Mouse (Mus musculus) CH12.LX (cell line): ENCODE measurements around the gene Adgrb3. TPM values are rescaled to one million over a fixed set of nuclear protein-coding genes. Genes with fewer than 3 reads are reported as not detected.

Experiments used
- DNase-seq: peaks from one replicate; pipeline ENCODE4 v3.0.0-alpha.2; 2013; ENCODE audit errors: extremely low read depth
- H3K27ac ChIP-seq: 2 replicates; pipeline ENCODE4 v1.5.1; 2012; ENCODE audit warnings: low read depth, mild to moderate bottlenecking, control low read depth, moderate library complexity; ENCODE audit not compliant: insufficient read depth
- H3K27me3 ChIP-seq: replicated peaks from 2 replicates; pipeline ENCODE3; 2012; ENCODE audit warnings: inconsistent platforms
- H3K36me3 ChIP-seq, 2 experiments: replicated peaks in 1 of 2; 2 replicates each; pipeline versions ENCODE3 to v1.6.1; 2012; ENCODE audit warnings: inconsistent platforms in 1 of 2, low read length in 1 of 2, mild to moderate bottlenecking in 1 of 2, mixed read lengths in 1 of 2, moderate library complexity in 1 of 2; ENCODE audit not compliant: control insufficient read depth in 1 of 2, insufficient read depth in 1 of 2
- H3K4me1 ChIP-seq, 2 experiments: 2 replicates each; pipeline ENCODE4 v1.6.1; 2012; ENCODE audit warnings: inconsistent platforms in 1 of 2, moderate library complexity in 1 of 2; ENCODE audit not compliant: insufficient read depth in 2 of 2, control insufficient read depth in 1 of 2
- H3K4me2 ChIP-seq: 2 replicates; pipeline ENCODE4 v1.6.1; 2012; ENCODE audit warnings: low read depth, mild to moderate bottlenecking, control low read depth; ENCODE audit not compliant: poor library complexity, insufficient read depth, severe bottlenecking
- H3K4me3 ChIP-seq, 3 experiments: fragments of 150-350 bp in 1 of 3; sonication (generic) in 1 of 3; replicated peaks in 1 of 3; 2 replicates each; pipeline versions ENCODE3 to v1.5.1; 2011 to 2012; ENCODE audit warnings: low read depth in 2 of 3, low read length in 2 of 3, mild to moderate bottlenecking in 2 of 3, moderate library complexity in 2 of 3, control low read depth in 1 of 3, improper control_type of control experiment in 1 of 3, inconsistent platforms in 1 of 3, mixed read lengths in 1 of 3; ENCODE audit not compliant: poor library complexity in 1 of 3
- H3K79me2 ChIP-seq: replicated peaks from 2 replicates; pipeline ENCODE4 v1.6.1; 2012; ENCODE audit warnings: mild to moderate bottlenecking, moderate library complexity; ENCODE audit not compliant: control insufficient read depth, poor library complexity, insufficient read depth, severe bottlenecking; ENCODE audit errors: extremely low read depth
- H3K9ac ChIP-seq: 2 replicates; pipeline ENCODE4 v1.6.1; 2012; ENCODE audit warnings: low read depth, mild to moderate bottlenecking, control low read depth, moderate library complexity; ENCODE audit not compliant: insufficient read depth
- H3K9me3 ChIP-seq: replicated peaks from 2 replicates; pipeline ENCODE3; 2012; ENCODE audit warnings: low read length, inconsistent platforms, mixed read lengths
- CHD1 ChIP-seq: IDR thresholded peaks from 2 replicates; pipeline ENCODE4 v1.6.1; 2012; ENCODE audit warnings: low read depth, low read length, improper control_type of control experiment, inconsistent platforms
- ELF1 ChIP-seq: IDR thresholded peaks from 2 replicates; pipeline ENCODE4 v1.6.1; 2014; ENCODE audit warnings: low read depth, mild to moderate bottlenecking, inconsistent platforms, low read length, improper control_type of control experiment
- IRF4 ChIP-seq: IDR thresholded peaks from 2 replicates; pipeline ENCODE4 v1.6.1; 2014; ENCODE audit warnings: low read depth, mild to moderate bottlenecking, inconsistent platforms, low read length, improper control_type of control experiment
- JUN ChIP-seq: IDR thresholded peaks from 2 replicates; pipeline ENCODE4 v1.6.1; 2011; ENCODE audit warnings: low read depth, mild to moderate bottlenecking, low read length, improper control_type of control experiment, moderate library complexity; ENCODE audit not compliant: insufficient read depth
- KAT2A ChIP-seq: IDR thresholded peaks from 2 replicates; pipeline ENCODE4 v1.6.1; 2012; ENCODE audit warnings: low read length, improper control_type of control experiment, inconsistent platforms; ENCODE audit not compliant: insufficient replicate concordance
- MAFK ChIP-seq: IDR thresholded peaks from 2 replicates; pipeline ENCODE4 v1.6.1; 2011; ENCODE audit warnings: low read length, improper control_type of control experiment; ENCODE audit not compliant: insufficient replicate concordance
- MAZ ChIP-seq: IDR thresholded peaks from 2 replicates; pipeline ENCODE4 v1.6.1; 2012; ENCODE audit warnings: low read depth, mild to moderate bottlenecking, inconsistent platforms, low read length, improper control_type of control experiment, moderate library complexity
- MXI1 ChIP-seq: IDR thresholded peaks from 2 replicates; pipeline ENCODE4 v1.6.1; 2011; ENCODE audit warnings: mild to moderate bottlenecking, low read depth, low read length, improper control_type of control experiment
- NELFE ChIP-seq: IDR thresholded peaks from 2 replicates; pipeline ENCODE4 v1.6.1; 2011; ENCODE audit warnings: low read depth, low read length, improper control_type of control experiment
- PAX5 ChIP-seq: IDR thresholded peaks from 2 replicates; pipeline ENCODE4 v1.6.1; 2012; ENCODE audit warnings: low read length, inconsistent platforms, mixed read lengths
- POLR2A ChIP-seq: IDR thresholded peaks from 2 replicates; pipeline ENCODE4 v1.6.1; 2011; ENCODE audit warnings: low read depth, mild to moderate bottlenecking, improper control_type of control experiment, low read length
- RCOR1 ChIP-seq: conservative IDR thresholded peaks from 2 replicates; pipeline ENCODE4 v1.6.1; 2012; ENCODE audit warnings: low read depth, mild to moderate bottlenecking, inconsistent platforms, low read length, improper control_type of control experiment
- SMC3 ChIP-seq: IDR thresholded peaks from 2 replicates; pipeline ENCODE4 v1.6.1; 2011; ENCODE audit warnings: low read depth, low read length, improper control_type of control experiment
- USF2 ChIP-seq: conservative IDR thresholded peaks from 2 replicates; pipeline ENCODE4 v1.6.1; 2011; ENCODE audit warnings: low read depth, low read length, improper control_type of control experiment
- ZKSCAN1 ChIP-seq: IDR thresholded peaks from 2 replicates; pipeline ENCODE4 v1.6.1; 2012; ENCODE audit warnings: low read depth, inconsistent platforms, low read length, improper control_type of control experiment, borderline replicate concordance
- ZMIZ1 ChIP-seq: IDR thresholded peaks from 2 replicates; pipeline ENCODE4 v1.6.1; 2012; ENCODE audit warnings: low read depth, mild to moderate bottlenecking, inconsistent platforms, low read length, improper control_type of control experiment
- dilution Hi-C: fragments of 300-500 bp; cut with MboI; formaldehyde crosslinking; loops from 2 replicates; pipeline ENCODE4 v1.14.3; 2020; ENCODE audit warnings: low sequenced_read_pairs; ENCODE audit not compliant: extremely low pct_unique_long_range_greater_than_20kb, extremely low pct_ligation_motif_present
- in situ Hi-C: fragments of 300-500 bp; cut with MboI; formaldehyde crosslinking; loops from 3 replicates; pipeline ENCODE4 v1.14.3; 2019; ENCODE audit warnings: low sequenced_read_pairs, low pct_ligation_motif_present, low pct_unique_long_range_greater_than_20kb, mixed read lengths
- polyA plus RNA-seq: library from polyadenylated mRNA; unstranded; fragments of >175 nt; gene quantifications from 2 replicates; pipeline ENCODE4 v1.2.1, GENCODE M21; 2012; ENCODE audit warnings: low read depth; ENCODE audit not compliant: insufficient read length
- total RNA-seq, 2 experiments: library from RNA; depleted of rRNA; stranded (reverse); fragments of 300-350 nt in 1 of 2; fragments of >200 nt in 1 of 2; gene quantifications; 2 replicates each; pipeline ENCODE4 v1.2.3; 2012 to 2014

Gene Adgrb3
- total and polyA plus RNA-seq, 3 experiments, result not detected

- no peak overlapping the region for H3K4me3 ChIP-seq
- in situ Hi-C loops, result no loop called here
- peaks cover 24% of the 10 kb centered on the region for H3K9me3 ChIP-seq
- TF ChIP-seq MAFK (no peak), RCOR1 (no peak), PAX5 (no peak), USF2 (no peak), ZKSCAN1 (no peak), MAZ (no peak), NELFE (no peak), SMC3 (no peak), ZMIZ1 (no peak)
- no peak overlapping the region for H3K27ac ChIP-seq
- H3K9ac ChIP-seq, result no peak overlapping the region
- no peak overlapping the region for H3K4me2 ChIP-seq
- dilution Hi-C loops, result no loop called here
- no peak for DNase-seq
- H3K36me3 ChIP-seq, result no peaks in the 10 kb centered on the region
- no peaks in the 10 kb centered on the region for H3K27me3 ChIP-seq
- H3K79me2 ChIP-seq, result no peaks in the 10 kb centered on the region
- H3K4me1 ChIP-seq, result no peaks in the 10 kb centered on the region
These were observed 52.0 kb downstream of the Adgrb3 start for GRCm38 (mm10) chr1:25777459-25777858.

GRCm38 (mm10) chr1:25775440-25776130, 53.9 kb downstream of the Adgrb3 start:
- Histone ChIP-seq H3K79me2 (no peaks in the 10 kb centered on the region), H3K9me3 (peaks cover 24% of the 10 kb centered on the region), H3K4me3 (no peak overlapping the region), H3K4me2 (no peak overlapping the region), H3K27me3 (no peaks in the 10 kb centered on the region), H3K9ac (no peak overlapping the region), H3K27ac (no peak overlapping the region), H3K4me1 (no peaks in the 10 kb centered on the region), H3K36me3 (no peaks in the 10 kb centered on the region)
- in situ Hi-C loops (no loop called here), dilution Hi-C loops (no loop called here)
- DNase-seq, result no peak
- TF ChIP-seq MXI1 (no peak), IRF4 (no peak), JUN (no peak), CHD1 (no peak), MAZ (no peak), ELF1 (no peak), MAFK (no peak), ZKSCAN1 (no peak), POLR2A (no peak), KAT2A (no peak)
